Mouse (Mus musculus) brain, adult 2 months (tissue): ENCODE data around the gene Cebpe.
A peak's percentile ranks its signal among the peaks of the same experiment; 100 is the strongest.

Experiments
- DNase-seq: peaks from one replicate; pipeline ENCODE4 v3.0.0; 2011; ENCODE audit warnings: low read depth, low spot score

Cebpe gene

DNA sequence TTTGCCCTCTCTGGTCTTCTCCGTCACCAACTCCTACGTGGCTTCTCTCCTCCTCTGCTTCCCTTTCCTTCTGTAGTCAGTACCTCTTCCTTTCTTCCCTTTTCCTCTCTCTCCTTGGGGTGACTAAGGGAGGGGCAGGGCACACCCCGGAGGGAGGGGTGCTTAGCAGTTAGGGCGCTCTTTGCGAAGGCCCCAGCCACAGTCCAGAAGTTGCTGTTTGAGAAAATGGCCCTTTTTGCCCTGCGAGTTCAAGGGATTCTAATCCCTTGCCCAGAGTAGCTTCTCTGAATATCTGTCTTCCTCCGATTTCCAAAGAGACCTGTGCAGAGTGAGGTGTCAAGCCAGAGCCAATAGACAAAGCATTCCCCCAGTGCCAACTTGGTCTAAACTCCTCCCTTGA is at the start of gene Cebpe:
Gene Cebpe, minus strand, starts transcription at position 101 of the 400 bp plus-strand sequence.
- DNase-seq, result no peak

DNA sequence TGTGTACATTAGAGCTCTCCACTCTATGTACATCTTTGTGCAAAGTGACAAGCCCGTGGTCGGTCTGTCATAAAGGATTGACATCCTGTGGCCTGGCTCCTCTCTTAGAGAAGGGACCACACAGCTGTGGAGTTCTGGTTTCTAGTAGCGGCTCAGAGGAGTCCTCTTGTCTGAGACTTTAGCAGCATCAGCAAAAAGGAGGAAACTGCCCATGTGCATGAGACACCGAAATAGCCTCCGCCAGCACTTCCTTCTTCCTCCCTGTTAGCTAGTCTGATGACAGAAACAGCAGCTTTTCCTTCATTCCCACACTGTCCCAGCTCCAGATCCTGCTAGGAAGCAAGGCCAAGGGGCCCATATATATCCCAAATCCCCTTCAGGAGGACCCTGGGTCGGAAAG is 44.4 kb upstream of the Cebpe start:
- peak; percentile 76 for DNase-seq

- DNase-seq, result peak; percentile 82
Measured at GRCm38 (mm10) chr14:54754602-54755018, 42.6 kb upstream of the Cebpe start.

DNA sequence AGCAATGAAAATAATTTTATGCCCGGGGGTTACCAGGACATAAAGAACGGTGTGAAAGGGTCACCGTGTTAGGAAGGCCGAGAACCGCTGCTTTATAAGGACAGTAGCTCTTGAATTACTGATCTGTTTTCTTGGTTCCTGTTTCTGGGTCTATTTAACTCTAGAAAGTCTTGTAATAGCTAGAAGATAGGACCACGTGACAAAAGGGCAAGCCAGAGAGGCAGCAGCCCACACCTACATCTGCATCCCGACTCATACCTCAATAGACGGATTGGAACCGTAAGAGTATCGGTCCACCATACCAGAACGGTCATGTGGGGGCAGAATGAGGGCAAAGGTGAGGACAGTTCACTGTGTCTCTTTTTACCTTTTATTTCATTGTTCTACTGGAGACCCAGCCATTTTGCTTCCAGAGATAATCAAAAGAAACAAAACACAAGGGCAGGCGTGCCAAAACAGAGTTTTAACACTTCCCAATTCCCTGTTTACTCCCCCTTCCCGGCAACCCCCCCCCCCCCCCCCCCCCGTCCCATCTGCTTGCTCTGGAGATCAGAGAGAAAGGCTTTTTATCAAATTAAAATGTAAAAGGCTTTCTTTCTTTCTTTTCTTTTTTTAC is 42.1 kb upstream of the Cebpe start:
- DNase-seq, result no peak

GRCm38 (mm10) chr14:54752938-54753337 is 41.0 kb upstream of the Cebpe start:
- DNase-seq, result peak; percentile 47

- DNase-seq, result no peak
Measured at GRCm38 (mm10) chr14:54751768-54752167, 39.8 kb upstream of the Cebpe start.

- peak; percentile 72 for DNase-seq
Measured at GRCm38 (mm10) chr14:54749238-54749637, 37.3 kb upstream of the Cebpe start.

GRCm38 (mm10) chr14:54747942-54748917 is 36.3 kb upstream of the Cebpe start:
- DNase-seq, result peak; percentile 95

GRCm38 (mm10) chr14:54746038-54746437 is 34.1 kb upstream of the Cebpe start:
- DNase-seq, result no peak

DNA sequence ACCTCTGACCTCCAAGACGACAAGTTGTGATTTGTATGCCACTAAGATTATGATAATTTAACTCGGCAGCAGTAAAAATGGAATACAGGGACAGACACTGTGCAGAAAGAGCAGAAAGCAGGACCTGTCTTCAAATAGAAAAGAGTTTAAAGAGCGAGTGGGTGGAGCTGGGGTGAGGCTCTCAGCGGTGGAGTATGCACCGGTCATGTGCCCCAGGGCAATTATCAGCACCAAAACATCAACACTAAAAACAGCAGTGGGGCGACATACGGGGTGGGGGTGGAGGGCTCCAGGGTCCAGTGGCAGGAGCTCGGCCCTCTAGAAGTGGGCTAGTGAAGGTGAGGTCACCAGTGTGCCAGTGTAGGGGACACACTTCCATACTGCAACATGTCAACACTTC is 32.5 kb upstream of the Cebpe start:
- DNase-seq, result no peak

DNA sequence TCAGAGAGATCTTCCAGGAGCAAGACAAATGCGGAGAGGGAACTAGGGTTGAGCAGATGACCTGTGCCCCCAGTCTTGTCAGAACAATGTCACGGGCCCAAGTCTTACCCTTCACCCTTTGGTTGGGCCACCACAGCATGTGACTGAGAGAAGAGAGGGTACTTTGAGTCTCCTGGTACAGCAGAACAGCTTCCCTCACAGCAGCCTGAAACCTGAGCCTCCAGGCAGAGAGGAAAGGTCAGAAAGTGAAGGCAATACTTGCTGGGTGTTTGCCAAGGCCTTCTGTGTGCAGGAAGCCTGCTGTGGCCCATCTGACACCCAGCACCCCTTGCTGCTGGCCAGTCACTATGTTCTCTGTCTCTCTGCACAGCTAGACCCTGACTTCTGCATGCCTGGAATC is 30.4 kb upstream of the Cebpe start:
- peak; percentile 30 for DNase-seq

DNA sequence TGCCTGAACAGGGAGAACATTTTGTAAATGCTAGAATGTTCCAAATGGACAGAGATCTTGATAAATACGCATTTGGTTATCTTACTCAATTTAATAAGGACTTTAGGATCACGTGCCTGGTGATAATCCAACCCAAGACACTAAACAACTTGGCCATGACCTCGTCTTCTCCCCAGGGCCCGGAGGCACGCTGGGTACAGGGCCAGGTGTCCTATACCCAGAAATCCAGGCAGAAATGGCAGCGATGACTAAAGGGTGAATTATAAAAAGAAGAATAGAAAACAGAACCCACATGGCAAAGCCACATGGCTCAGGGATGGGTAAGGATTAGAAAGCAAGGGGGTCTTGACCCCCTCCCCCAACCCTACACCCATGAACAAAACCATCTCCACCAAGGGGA is 29.7 kb upstream of the Cebpe start:
- DNase-seq, result no peak

DNA sequence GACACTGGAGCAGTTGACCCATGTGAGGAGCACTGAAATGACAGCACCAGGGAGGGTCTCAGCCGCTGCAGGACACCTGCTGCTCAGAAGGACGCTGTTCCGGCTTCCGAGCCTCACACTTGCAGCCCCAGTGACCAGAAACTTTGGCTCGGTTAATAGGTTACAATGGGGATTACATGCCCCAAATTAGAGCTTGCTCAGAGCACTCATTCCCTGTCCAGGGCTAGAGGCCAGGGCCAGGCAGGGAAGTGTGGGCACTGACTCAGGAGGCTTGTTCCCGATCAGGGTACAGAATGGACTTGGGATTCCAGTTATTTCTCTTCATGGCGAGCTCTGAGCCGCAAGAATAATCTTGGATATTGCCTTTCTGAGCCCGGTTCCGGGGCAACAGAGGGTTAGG is 25.7 kb upstream of the Cebpe start:
- DNase-seq, result peak; percentile 50

GRCm38 (mm10) chr14:54736555-54737552 is 24.9 kb upstream of the Cebpe start:
- DNase-seq, result peak; percentile 83

DNA sequence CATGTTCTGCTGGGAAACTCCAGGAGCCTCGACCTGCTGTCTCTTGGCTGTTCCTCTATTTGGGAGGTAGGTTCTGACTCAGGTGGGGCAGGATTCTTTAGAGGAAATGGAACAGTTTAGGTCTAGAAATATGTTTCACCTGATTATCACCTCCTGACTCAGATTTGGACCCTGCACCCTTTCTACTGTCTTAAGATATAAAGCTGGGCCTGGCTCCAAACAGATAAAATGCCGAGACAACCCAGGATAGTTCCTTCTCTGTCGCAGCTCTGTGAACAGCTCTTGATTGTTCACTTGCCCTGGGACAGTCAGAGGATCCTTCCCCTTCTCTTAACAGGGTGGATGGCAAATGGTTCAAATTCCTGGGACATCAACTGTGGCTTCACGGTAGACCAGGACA is 23.2 kb upstream of the Cebpe start:
- no peak for DNase-seq

DNA sequence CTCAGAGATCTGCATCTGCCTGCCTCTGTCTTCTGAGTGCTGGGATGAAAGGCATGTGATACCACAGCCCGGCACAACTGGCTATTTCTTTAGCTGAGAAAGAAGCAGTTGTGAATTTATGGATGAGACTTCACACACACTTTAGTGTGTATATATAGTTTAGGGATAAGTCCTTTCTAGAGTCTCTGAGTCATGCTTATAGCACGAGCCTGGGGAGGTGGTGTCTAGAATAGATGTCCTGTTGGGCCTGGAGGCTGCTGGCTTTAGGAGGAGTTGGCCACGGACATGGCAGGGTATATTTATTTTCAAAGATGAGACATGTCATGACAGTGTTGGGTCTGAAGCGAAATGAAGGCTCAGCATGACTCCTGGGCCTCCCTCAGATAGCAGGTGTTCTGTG is 22.0 kb upstream of the Cebpe start:
- DNase-seq, result peak; percentile 65

GRCm38 (mm10) chr14:54732206-54732605 is 20.2 kb upstream of the Cebpe start:
- DNase-seq, result peak; percentile 53

GRCm38 (mm10) chr14:54730305-54730704 is 18.3 kb upstream of the Cebpe start:
- DNase-seq, result peak; percentile 88

DNA sequence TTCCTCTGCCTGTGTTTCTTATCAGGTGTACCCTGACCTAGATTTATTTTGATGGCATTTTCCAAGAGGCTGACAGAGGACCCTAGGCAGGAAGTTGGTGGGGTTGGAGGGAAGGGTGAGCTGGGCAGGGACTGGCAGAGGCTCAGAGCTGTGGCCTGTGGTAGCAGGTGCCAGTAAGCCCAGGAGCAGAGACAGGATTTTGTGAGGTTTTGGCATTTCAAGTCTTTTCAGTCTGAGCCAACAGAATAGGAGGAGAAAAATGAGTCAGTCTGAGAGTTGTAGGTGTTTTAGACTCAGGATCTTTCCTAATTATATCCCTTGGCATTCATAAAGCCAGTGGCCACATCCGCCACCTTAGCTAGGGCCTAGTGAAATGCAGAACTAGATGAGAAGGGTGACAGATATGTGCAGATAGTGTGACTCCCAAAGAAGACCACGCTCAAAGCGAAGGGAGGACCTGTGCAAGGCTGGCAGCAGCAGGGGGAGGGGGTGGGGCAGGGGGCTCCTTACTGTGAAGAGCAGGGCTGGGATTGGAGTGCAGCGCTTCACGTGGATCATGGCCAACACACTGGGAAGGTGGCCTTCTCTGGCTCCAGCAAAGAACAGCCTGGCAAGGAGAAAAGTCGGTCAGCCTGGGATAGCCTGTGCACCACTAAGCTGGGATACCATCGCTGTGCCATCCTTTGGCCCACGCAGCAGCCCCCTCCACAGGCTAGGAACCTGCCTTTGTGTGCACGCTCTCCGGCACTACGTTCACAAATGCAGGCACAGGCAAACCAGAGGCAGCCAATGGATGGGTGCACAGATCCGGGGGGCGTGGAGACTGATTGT is 17.1 kb upstream of the Cebpe start:
- peak; percentile 84 for DNase-seq

- no peak for DNase-seq
Measured at GRCm38 (mm10) chr14:54727565-54727964, 15.6 kb upstream of the Cebpe start.

- no peak for DNase-seq
Measured at GRCm38 (mm10) chr14:54724049-54724448, 12.1 kb upstream of the Cebpe start.
